Mouse (Mus musculus) limb, embryonic 10.5 days (tissue): ENCODE measurements around the gene Acin1. TPM values are rescaled to one million over a fixed set of nuclear protein-coding genes. Genes with fewer than 3 reads are reported as not detected.

ENCODE experiments used
- DNase-seq: peaks from one replicate; pipeline ENCODE4 v3.0.0-alpha.2; 2017; ENCODE audit warnings: low spot score
- H3K27ac ChIP-seq: fragments of 300-500 bp; sonication (generic); 2 replicates; pipeline ENCODE4 v1.5.1; 2016; ENCODE audit warnings: mild to moderate bottlenecking
- H3K27me3 ChIP-seq: fragments of 300-500 bp; sonication (generic); 2 replicates; pipeline ENCODE4 v1.6.1; 2016; ENCODE audit warnings: low read depth, mild to moderate bottlenecking; ENCODE audit not compliant: poor library complexity, severe bottlenecking
- H3K36me3 ChIP-seq: fragments of 300-500 bp; sonication (generic); 2 replicates; pipeline ENCODE4 v1.6.1; 2016; ENCODE audit warnings: mild to moderate bottlenecking, moderate library complexity
- H3K4me1 ChIP-seq: fragments of 300-500 bp; sonication (generic); 2 replicates; pipeline ENCODE4 v1.6.1; 2016
- H3K4me3 ChIP-seq: fragments of 300-500 bp; sonication (generic); 2 replicates; pipeline ENCODE4 v1.5.1; 2016; ENCODE audit warnings: mild to moderate bottlenecking, moderate library complexity
- H3K9me3 ChIP-seq: fragments of 300-500 bp; sonication (generic); replicated peaks from 2 replicates; pipeline ENCODE4 v1.6.1; 2016; ENCODE audit warnings: mild to moderate bottlenecking
- WGBS: fragments of 180-500 bp; shearing (Covaris S2); methylation state at CpG from one replicate; pipeline ENCODE4 v1.1.7; 2016; 5-methylcytosine and 5-hydroxymethylcytosine counted together
- polyA plus RNA-seq: library from polyadenylated mRNA; unstranded; fragments of >200 nt; fragmentation: Nextera tagmentation; extraction: Ambion mirVana; gene quantifications from 2 replicates; pipeline ENCODE4 v1.2.1, GENCODE M21; 2016

Gene Acin1
- polyA plus RNA-seq, result 142 and 144 TPM in 2 replicates

- H3K27me3 ChIP-seq, result no peaks in the 10 kb centered on the region
- peak within 1 kb of the TSS; percentile 98 for H3K27ac ChIP-seq
- peaks cover 19% of the 10 kb centered on the region for H3K4me1 ChIP-seq
- H3K4me3 ChIP-seq, result peak within 1 kb of the TSS; percentile 86
- WGBS, result under 1% methylated on average over 44 of the region's 44 CpGs
- peak; percentile 98 for DNase-seq
- H3K9me3 ChIP-seq, result no peaks in the 10 kb centered on the region
- H3K36me3 ChIP-seq, result peaks cover 61% of the 10 kb centered on the region
Observed at GRCm38 (mm10) chr14:54686522-54687143, at the start of gene Acin1. TSS of gene Acin1 (minus strand) at chr14:54686931.

DNA sequence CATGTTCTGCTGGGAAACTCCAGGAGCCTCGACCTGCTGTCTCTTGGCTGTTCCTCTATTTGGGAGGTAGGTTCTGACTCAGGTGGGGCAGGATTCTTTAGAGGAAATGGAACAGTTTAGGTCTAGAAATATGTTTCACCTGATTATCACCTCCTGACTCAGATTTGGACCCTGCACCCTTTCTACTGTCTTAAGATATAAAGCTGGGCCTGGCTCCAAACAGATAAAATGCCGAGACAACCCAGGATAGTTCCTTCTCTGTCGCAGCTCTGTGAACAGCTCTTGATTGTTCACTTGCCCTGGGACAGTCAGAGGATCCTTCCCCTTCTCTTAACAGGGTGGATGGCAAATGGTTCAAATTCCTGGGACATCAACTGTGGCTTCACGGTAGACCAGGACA is 48.5 kb upstream of the Acin1 start:
- no peak overlapping the region for H3K27ac ChIP-seq
- H3K36me3 ChIP-seq, result no peaks in the 10 kb centered on the region
- 83% methylated on average over 4 of the region's 4 CpGs for WGBS

DNA sequence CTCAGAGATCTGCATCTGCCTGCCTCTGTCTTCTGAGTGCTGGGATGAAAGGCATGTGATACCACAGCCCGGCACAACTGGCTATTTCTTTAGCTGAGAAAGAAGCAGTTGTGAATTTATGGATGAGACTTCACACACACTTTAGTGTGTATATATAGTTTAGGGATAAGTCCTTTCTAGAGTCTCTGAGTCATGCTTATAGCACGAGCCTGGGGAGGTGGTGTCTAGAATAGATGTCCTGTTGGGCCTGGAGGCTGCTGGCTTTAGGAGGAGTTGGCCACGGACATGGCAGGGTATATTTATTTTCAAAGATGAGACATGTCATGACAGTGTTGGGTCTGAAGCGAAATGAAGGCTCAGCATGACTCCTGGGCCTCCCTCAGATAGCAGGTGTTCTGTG is 47.3 kb upstream of the Acin1 start:
- Histone ChIP-seq H3K9me3 (no peaks in the 10 kb centered on the region), H3K4me3 (no peak overlapping the region), H3K27ac (no peak overlapping the region), H3K4me1 (no peaks in the 10 kb centered on the region), H3K27me3 (no peaks in the 10 kb centered on the region), H3K36me3 (no peaks in the 10 kb centered on the region)
- no peak for DNase-seq
- WGBS, result 85% methylated on average over 4 of the region's 4 CpGs

More for the DNA sequence above, 48.5 kb upstream of the Acin1 start:
- no peaks in the 10 kb centered on the region for H3K4me1 ChIP-seq
- H3K27me3 ChIP-seq, result no peaks in the 10 kb centered on the region
- no peak overlapping the region for H3K4me3 ChIP-seq
- no peaks in the 10 kb centered on the region for H3K9me3 ChIP-seq
- no peak for DNase-seq

DNA sequence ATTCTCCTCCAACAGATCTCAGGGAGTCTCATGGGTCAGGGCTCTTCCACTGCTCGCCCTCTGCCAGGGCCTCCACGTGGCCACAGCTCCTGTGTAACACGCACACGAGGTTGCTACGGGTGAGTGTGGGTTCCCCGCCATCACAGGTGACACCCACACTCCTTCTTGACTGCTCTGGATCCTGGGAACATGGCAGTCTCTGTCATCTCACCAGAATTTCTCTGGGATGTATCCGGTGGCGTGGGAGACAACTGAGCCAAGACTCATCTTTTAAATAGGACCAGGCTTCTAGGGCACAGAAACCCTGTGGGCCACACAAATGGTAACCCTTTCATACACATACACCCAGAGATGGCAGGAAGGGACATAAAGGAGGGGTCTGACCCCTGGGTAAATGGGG is 45.5 kb upstream of the Acin1 start:
- WGBS, result 92% methylated on average over 8 of the region's 8 CpGs
- DNase-seq, result no peak

DNA sequence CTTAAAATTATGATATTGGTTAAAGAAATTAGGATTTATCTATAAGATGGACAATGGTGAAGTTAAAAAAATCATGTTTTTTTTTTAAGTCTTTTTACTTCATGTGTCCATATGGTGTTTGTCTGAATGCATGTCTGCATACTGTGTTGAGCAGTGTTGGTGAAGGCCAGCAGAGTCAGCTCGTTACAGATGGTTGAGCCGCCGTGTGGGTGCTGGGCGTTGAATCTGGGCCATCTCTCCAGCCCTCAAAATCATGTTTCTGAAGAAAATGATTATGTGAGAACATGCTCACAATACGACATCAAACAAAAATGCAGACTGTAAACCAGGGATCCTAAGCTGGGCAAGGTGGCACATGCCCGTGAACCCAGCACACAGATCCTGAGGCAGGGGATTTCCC is 43.6 kb upstream of the Acin1 start:
- Histone ChIP-seq H3K27ac (no peak overlapping the region), H3K27me3 (no peaks in the 10 kb centered on the region), H3K4me1 (no peaks in the 10 kb centered on the region), H3K9me3 (no peaks in the 10 kb centered on the region), H3K4me3 (no peak overlapping the region), H3K36me3 (no peaks in the 10 kb centered on the region)
- DNase-seq, result no peak
- 93% methylated on average over 6 of the region's 6 CpGs for WGBS

More for the DNA sequence above, 45.5 kb upstream of the Acin1 start:
- no peaks in the 10 kb centered on the region for H3K4me1 ChIP-seq
- no peaks in the 10 kb centered on the region for H3K9me3 ChIP-seq
- H3K27ac ChIP-seq, result no peak overlapping the region
- no peak overlapping the region for H3K4me3 ChIP-seq
- H3K36me3 ChIP-seq, result no peaks in the 10 kb centered on the region
- H3K27me3 ChIP-seq, result no peaks in the 10 kb centered on the region

- Histone ChIP-seq H3K4me1 (no peaks in the 10 kb centered on the region), H3K27me3 (no peaks in the 10 kb centered on the region), H3K4me3 (no peak overlapping the region), H3K9me3 (no peaks in the 10 kb centered on the region), H3K36me3 (no peaks in the 10 kb centered on the region), H3K27ac (no peak overlapping the region)
- 75% methylated on average over 13 of the region's 13 CpGs for WGBS
- no peak for DNase-seq
Observed at GRCm38 (mm10) chr14:54728823-54729653, 42.3 kb upstream of the Acin1 start.

DNA sequence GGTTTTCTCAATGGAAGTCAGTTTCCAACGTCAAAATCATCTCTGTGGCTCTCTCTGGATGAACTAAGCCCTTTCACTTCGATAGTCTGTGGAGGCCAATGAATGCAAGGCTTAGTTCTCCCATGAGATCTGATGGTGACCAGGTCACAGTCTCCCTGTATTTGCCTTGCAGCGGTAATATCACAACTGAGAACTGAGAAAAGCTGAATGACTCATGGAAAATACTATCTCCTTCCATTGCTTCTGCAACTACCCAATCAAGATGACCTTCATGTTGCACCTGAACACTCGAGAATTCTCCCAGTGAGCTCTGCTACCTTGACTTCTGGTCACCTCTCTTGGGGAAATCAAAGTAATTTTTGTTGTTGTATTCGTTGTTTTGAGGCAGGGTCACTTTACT is 40.8 kb upstream of the Acin1 start:
- H3K9me3 ChIP-seq, result no peaks in the 10 kb centered on the region
- DNase-seq, result no peak
- no peaks in the 10 kb centered on the region for H3K36me3 ChIP-seq
- H3K27ac ChIP-seq, result no peak overlapping the region
- H3K27me3 ChIP-seq, result no peaks in the 10 kb centered on the region
- WGBS, result 85% methylated on average over 5 of the region's 5 CpGs
- no peaks in the 10 kb centered on the region for H3K4me1 ChIP-seq
- H3K4me3 ChIP-seq, result no peak overlapping the region

- no peaks in the 10 kb centered on the region for H3K36me3 ChIP-seq
- no peaks in the 10 kb centered on the region for H3K9me3 ChIP-seq
- H3K27ac ChIP-seq, result no peak overlapping the region
- DNase-seq, result no peak
- no peaks in the 10 kb centered on the region for H3K4me1 ChIP-seq
- no peak overlapping the region for H3K4me3 ChIP-seq
- 90% methylated on average over 6 of the region's 6 CpGs for WGBS
- H3K27me3 ChIP-seq, result no peaks in the 10 kb centered on the region
Observed at GRCm38 (mm10) chr14:54724049-54724448, 37.3 kb upstream of the Acin1 start.

DNA sequence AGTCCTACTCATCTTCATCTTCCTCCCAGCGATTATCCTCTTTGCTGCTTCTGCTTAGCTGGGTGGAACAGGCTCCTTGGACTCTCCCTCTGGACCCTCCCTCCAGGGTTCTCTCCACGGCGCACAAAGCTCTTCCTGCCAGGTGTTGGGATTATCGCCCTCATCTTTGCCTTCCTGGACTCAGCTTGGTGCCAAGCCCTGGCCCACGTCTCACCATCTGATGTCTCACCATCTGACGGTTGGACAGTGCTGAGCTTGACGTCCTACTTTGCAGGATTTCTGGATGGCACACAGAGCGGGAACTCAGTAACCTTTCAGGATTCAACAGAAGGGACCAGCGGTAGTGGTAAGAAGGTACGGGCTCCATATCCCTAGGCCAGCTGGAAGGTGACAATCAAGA is 35.0 kb upstream of the Acin1 start:
- H3K4me1 ChIP-seq, result no peaks in the 10 kb centered on the region
- H3K27ac ChIP-seq, result no peak overlapping the region
- H3K36me3 ChIP-seq, result no peaks in the 10 kb centered on the region
- no peaks in the 10 kb centered on the region for H3K27me3 ChIP-seq
- no peak for DNase-seq
- no peak overlapping the region for H3K4me3 ChIP-seq
- WGBS, result 85% methylated on average over 10 of the region's 10 CpGs
- no peaks in the 10 kb centered on the region for H3K9me3 ChIP-seq

GRCm38 (mm10) chr14:54720654-54721350 is 34.1 kb upstream of the Acin1 start:
- H3K9me3 ChIP-seq, result no peaks in the 10 kb centered on the region
- WGBS, result 87% methylated on average over 7 of the region's 7 CpGs
- no peaks in the 10 kb centered on the region for H3K27me3 ChIP-seq
- H3K27ac ChIP-seq, result no peak overlapping the region
- no peak overlapping the region for H3K4me3 ChIP-seq
- H3K4me1 ChIP-seq, result no peaks in the 10 kb centered on the region
- no peak for DNase-seq
- H3K36me3 ChIP-seq, result no peaks in the 10 kb centered on the region

DNA sequence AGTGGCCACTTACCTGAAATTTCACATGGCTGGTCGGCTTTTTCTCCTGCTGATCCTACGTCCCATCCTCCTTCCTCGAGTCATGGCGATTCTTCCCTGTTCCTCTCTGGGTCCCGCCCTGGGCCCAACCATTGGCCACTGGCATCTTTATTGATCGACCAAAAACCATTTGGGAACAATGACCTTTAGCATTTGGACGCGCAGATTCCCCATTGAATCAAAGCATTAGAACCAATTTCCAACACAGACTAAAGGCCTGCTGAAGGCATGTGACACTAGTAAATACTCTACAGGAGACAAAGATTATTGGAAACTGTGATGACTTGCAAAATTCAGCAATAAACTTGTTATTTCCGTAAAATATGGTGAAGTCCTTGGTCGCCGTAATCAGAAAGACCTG is 33.3 kb upstream of the Acin1 start:
- Histone ChIP-seq H3K27me3 (peaks cover 5% of the 10 kb centered on the region), H3K9me3 (no peaks in the 10 kb centered on the region)
- 90% methylated on average over 11 of the region's 11 CpGs for WGBS

GRCm38 (mm10) chr14:54715402-54715801 is 28.7 kb upstream of the Acin1 start:
- no peaks in the 10 kb centered on the region for H3K36me3 ChIP-seq
- H3K27me3 ChIP-seq, result peaks cover 13% of the 10 kb centered on the region
- DNase-seq, result no peak
- 86% methylated on average over 1 of the region's 1 CpGs for WGBS
- H3K9me3 ChIP-seq, result no peaks in the 10 kb centered on the region
- no peak overlapping the region for H3K27ac ChIP-seq
- H3K4me3 ChIP-seq, result no peak overlapping the region
- peaks cover 18% of the 10 kb centered on the region; the same call in 1 of the 2 replicates for H3K4me1 ChIP-seq

More for the DNA sequence above, 33.3 kb upstream of the Acin1 start:
- Histone ChIP-seq H3K4me1 (peaks cover under 1% of the 10 kb centered on the region; the same call in 1 of the 2 replicates), H3K36me3 (no peaks in the 10 kb centered on the region), H3K4me3 (no peak overlapping the region), H3K27ac (no peak overlapping the region)
- DNase-seq, result no peak

- H3K4me1 ChIP-seq, result peaks cover 18% of the 10 kb centered on the region; the same call in 1 of the 2 replicates
- no peaks in the 10 kb centered on the region for H3K36me3 ChIP-seq
- WGBS, result 3% methylated on average over 15 of the region's 15 CpGs
- peak; percentile 42 for DNase-seq
- H3K27ac ChIP-seq, result no peak overlapping the region
- H3K9me3 ChIP-seq, result no peaks in the 10 kb centered on the region
- H3K4me3 ChIP-seq, result peak overlapping the region; percentile 36
- H3K27me3 ChIP-seq, result peaks cover 13% of the 10 kb centered on the region
Observed at GRCm38 (mm10) chr14:54714617-54715081, 27.9 kb upstream of the Acin1 start.
